Mouse (Mus musculus): ENCODE data around the gene Slc35a3.

Gene Slc35a3

GRCm38 (mm10) chr3:116637693-116638476 lies 74.7 kb downstream of the Slc35a3 start:
- DNase-seq: no peak

GRCm38 (mm10) chr3:116635799-116636198 lies 76.8 kb downstream of the Slc35a3 start:
- no peak for DNase-seq

GRCm38 (mm10) chr3:116634853-116635252 lies 77.8 kb downstream of the Slc35a3 start:
- no peak for DNase-seq

- no peak for DNase-seq
These were observed 78.5 kb downstream of the Slc35a3 start for GRCm38 (mm10) chr3:116634091-116634490.

- DNase-seq: no peak
These were observed 79.7 kb downstream of the Slc35a3 start for GRCm38 (mm10) chr3:116632971-116633370.

GRCm38 (mm10) chr3:116631459-116631858 lies 81.2 kb downstream of the Slc35a3 start:
- DNase-seq: no peak

- no peak for DNase-seq
These were observed 90.0 kb downstream of the Slc35a3 start for GRCm38 (mm10) chr3:116622641-116623040.

- no peak for DNase-seq
These were observed 91.8 kb downstream of the Slc35a3 start for GRCm38 (mm10) chr3:116620636-116621370.
